In the genomic region with DNA sequence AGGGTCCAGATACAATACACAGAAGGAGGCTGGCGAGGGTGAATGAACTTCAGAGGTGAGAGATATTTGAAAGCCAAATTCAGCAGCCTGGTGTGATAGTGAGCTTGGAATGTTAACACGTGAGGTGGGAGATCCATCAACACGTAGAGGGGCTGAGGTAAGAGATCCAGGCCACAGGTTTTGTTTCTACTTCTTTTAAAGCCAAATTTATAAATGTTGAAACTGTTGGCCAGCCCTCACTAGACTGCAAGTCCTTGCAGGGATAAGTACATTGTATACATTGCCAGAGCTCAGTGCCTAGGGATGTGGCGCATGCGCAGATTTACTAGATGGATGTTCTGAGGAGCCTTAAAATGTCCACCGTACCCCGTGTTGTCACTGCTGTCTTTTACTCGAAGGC, we compare ENCODE assay signal across 26 mouse cellular contexts.
DNase-seq lines count a peak whose midpoint lies in the region; ATAC-seq and TF ChIP-seq lines count a peak whose summit lies in the region.
"Had no signal": no experiment of that assay in that cellular context is flagged by ENCODE, and none has a peak within 500 bp of the region (broad histone marks: within the 10 kb centered on the region; RNA-seq: fewer than 3 reads in every experiment).

No protein-coding gene starts in this region.

- no peak for DNase-seq in heart, embryonic 10.5 days (ENCODE audit: low spot score)
- DNase-seq in heart, adult 8-10 months (ENCODE audit: low spot score), result no peak
- no peak for DNase-seq in limb, embryonic 10.5 days (ENCODE audit: low spot score)
- DNase-seq: adrenal gland, adult 2 months; adrenal gland, postnatal 14 days; B cell, adult 2 months; cerebellum, adult 11-12 months; cerebellum, adult 8-10 months; cerebellum, postnatal 10 days; cerebellum, postnatal 36 days; embryo, embryonic 11 days; gastrocnemius, postnatal 25 days; kidney, adult 2 months had no signal

- no peaks in the 10 kb centered on the region for H3K36me3 ChIP-seq in heart, embryonic 12.5 days
- 0 out of 2 replicates have a peak, but pooled peaks cover 3% of the 10 kb centered on the region for H3K36me3 ChIP-seq in heart, embryonic 10.5 days
- H3K36me3 ChIP-seq in heart, embryonic 15.5 days, result no peaks in the 10 kb centered on the region
- no peaks in the 10 kb centered on the region for H3K36me3 ChIP-seq in limb, embryonic 13.5 days
- no peaks in the 10 kb centered on the region for H3K36me3 ChIP-seq in limb, embryonic 10.5 days
- no peaks in the 10 kb centered on the region for H3K36me3 ChIP-seq in small intestine, adult 2 months (ENCODE audit: control insufficient read depth, insufficient read depth, low read length)
- H3K36me3 ChIP-seq: embryonic facial prominence, embryonic 10.5 days; embryonic facial prominence, embryonic 13.5 days; forebrain, embryonic 12.5 days; forebrain, embryonic 15.5 days; hindbrain, embryonic 12.5 days; hindbrain, embryonic 15.5 days had no signal

- H3K27me3 ChIP-seq in heart, embryonic 12.5 days (replicated peaks), result no peaks in the 10 kb centered on the region
- no peaks in the 10 kb centered on the region for H3K27me3 ChIP-seq in heart, embryonic 10.5 days (ENCODE audit: insufficient read depth, poor library complexity, severe bottlenecking)
- H3K27me3 ChIP-seq in heart, embryonic 15.5 days, result no peaks in the 10 kb centered on the region
- H3K27me3 ChIP-seq in limb, embryonic 13.5 days, result no peaks in the 10 kb centered on the region
- no peaks in the 10 kb centered on the region for H3K27me3 ChIP-seq in limb, embryonic 10.5 days (ENCODE audit: low read depth, poor library complexity, severe bottlenecking)
- no peaks in the 10 kb centered on the region for H3K27me3 ChIP-seq in small intestine, adult 2 months (ENCODE audit: control insufficient read depth, insufficient read depth, low read length)
- H3K27me3 ChIP-seq: embryonic facial prominence, embryonic 13.5 days; forebrain, embryonic 15.5 days; hindbrain, embryonic 12.5 days; hindbrain, embryonic 15.5 days had no signal

- ATAC-seq in heart, embryonic 12.5 days (ENCODE audit: insufficient number of reproducible peaks, low FRiP score), result no peak
- ATAC-seq in heart, embryonic 15.5 days (replicated peaks; ENCODE audit: insufficient number of reproducible peaks, insufficient read depth, low FRiP score, low read depth), result no peak
- ATAC-seq in limb, embryonic 13.5 days (ENCODE audit: low FRiP score, low read depth), result no peak
- ATAC-seq: forebrain, embryonic 15.5 days; intestine, postnatal 0 days had no signal

- peak overlapping the region; percentile 37; the same call in 1 of the 2 replicates for H3K27ac ChIP-seq in heart, embryonic 12.5 days (ENCODE audit: poor library complexity, severe bottlenecking)
- H3K27ac ChIP-seq in heart, embryonic 10.5 days, result no peak overlapping the region
- peak overlapping the region; percentile 43 for H3K27ac ChIP-seq in heart, embryonic 15.5 days
- 0 out of 2 replicates have a peak overlapping the region, but pooled peaks have one; percentile 48 for H3K27ac ChIP-seq in limb, embryonic 13.5 days
- H3K27ac ChIP-seq in limb, embryonic 10.5 days, result no peak overlapping the region
- 0 out of 2 replicates have a peak overlapping the region, but pooled peaks have one; percentile 7 for H3K27ac ChIP-seq in small intestine, adult 2 months (ENCODE audit: insufficient read depth, low read depth, low read length)
- H3K27ac ChIP-seq: embryonic facial prominence, embryonic 10.5 days; embryonic facial prominence, embryonic 13.5 days; forebrain, embryonic 12.5 days; forebrain, embryonic 15.5 days; hindbrain, embryonic 12.5 days; hindbrain, embryonic 15.5 days had no signal

- WGBS in heart, embryonic 12.5 days, result 63% methylated on average over 8 of the region's 8 CpGs
- WGBS in heart, embryonic 10.5 days, result 71% methylated on average over 8 of the region's 8 CpGs
- 66% methylated on average over 8 of the region's 8 CpGs for WGBS in heart, embryonic 15.5 days
- WGBS in limb, embryonic 13.5 days, result 86% methylated on average over 8 of the region's 8 CpGs
- 86% methylated on average over 8 of the region's 8 CpGs for WGBS in limb, embryonic 10.5 days
- 90% methylated on average over 8 of the region's 8 CpGs for WGBS in small intestine, adult 2 months

- peaks cover 21% of the 10 kb centered on the region for H3K9me3 ChIP-seq in heart, embryonic 12.5 days (replicated peaks)
- no peaks in the 10 kb centered on the region for H3K9me3 ChIP-seq in heart, embryonic 10.5 days
- H3K9me3 ChIP-seq in heart, embryonic 15.5 days (replicated peaks), result no peaks in the 10 kb centered on the region
- H3K9me3 ChIP-seq in limb, embryonic 13.5 days, result peaks cover 13% of the 10 kb centered on the region; the same call in 1 of the 2 replicates
- no peaks in the 10 kb centered on the region for H3K9me3 ChIP-seq in limb, embryonic 10.5 days (replicated peaks)
- H3K9me3 ChIP-seq: embryonic facial prominence, embryonic 13.5 days; forebrain, embryonic 12.5 days; forebrain, embryonic 15.5 days; hindbrain, embryonic 12.5 days; hindbrain, embryonic 15.5 days had no signal

- no peak for TF ChIP-seq CTCF in small intestine, adult 2 months (IDR thresholded peaks at IDR 0.05; ENCODE audit: extremely low read depth, insufficient read length, insufficient replicate concordance, low read depth, low read length)

- TF ChIP-seq POLR2A in small intestine, adult 2 months (IDR thresholded peaks at IDR 0.05; ENCODE audit: low read depth, low read length), result no peak

- peaks cover 28% of the 10 kb centered on the region for H3K4me1 ChIP-seq in heart, embryonic 12.5 days (replicated peaks)
- peaks cover 27% of the 10 kb centered on the region for H3K4me1 ChIP-seq in heart, embryonic 10.5 days
- H3K4me1 ChIP-seq in heart, embryonic 15.5 days (replicated peaks), result peaks cover 30% of the 10 kb centered on the region
- peaks cover 30% of the 10 kb centered on the region for H3K4me1 ChIP-seq in limb, embryonic 13.5 days
- peaks cover 25% of the 10 kb centered on the region for H3K4me1 ChIP-seq in limb, embryonic 10.5 days
- H3K4me1 ChIP-seq in small intestine, adult 2 months (ENCODE audit: control insufficient read depth, insufficient read depth, insufficient read length, low read length), result peaks cover 4% of the 10 kb centered on the region
- H3K4me1 ChIP-seq: hindbrain, embryonic 12.5 days; hindbrain, embryonic 15.5 days had no signal

- H3K4me3 ChIP-seq in heart, embryonic 12.5 days, result no peak overlapping the region
- no peak overlapping the region for H3K4me3 ChIP-seq in heart, embryonic 10.5 days
- no peak overlapping the region for H3K4me3 ChIP-seq in heart, embryonic 15.5 days
- no peak overlapping the region for H3K4me3 ChIP-seq in limb, embryonic 13.5 days
- no peak overlapping the region for H3K4me3 ChIP-seq in limb, embryonic 10.5 days
- no peak overlapping the region for H3K4me3 ChIP-seq in small intestine, adult 2 months (ENCODE audit: low read depth, low read length)
- H3K4me3 ChIP-seq: embryonic facial prominence, embryonic 10.5 days; embryonic facial prominence, embryonic 13.5 days; erythroblast, embryonic 14.5 days; forebrain, embryonic 12.5 days; forebrain, embryonic 15.5 days; hindbrain, embryonic 12.5 days; hindbrain, embryonic 15.5 days had no signal

- H3K4me2 ChIP-seq in heart, embryonic 12.5 days, result no peak overlapping the region
- H3K4me2 ChIP-seq in heart, embryonic 15.5 days, result no peak overlapping the region
- no peak overlapping the region for H3K4me2 ChIP-seq in limb, embryonic 13.5 days (replicated peaks)
- H3K4me2 ChIP-seq: embryonic facial prominence, embryonic 13.5 days; forebrain, embryonic 12.5 days; forebrain, embryonic 15.5 days; heart, embryonic 11.5 days; hindbrain, embryonic 12.5 days; hindbrain, embryonic 15.5 days had no signal

- no peak overlapping the region for H3K9ac ChIP-seq in heart, embryonic 12.5 days
- H3K9ac ChIP-seq in heart, embryonic 15.5 days, result no peak overlapping the region
- H3K9ac ChIP-seq in limb, embryonic 13.5 days, result no peak overlapping the region
- H3K9ac ChIP-seq: embryonic facial prominence, embryonic 13.5 days; forebrain, embryonic 12.5 days; forebrain, embryonic 15.5 days; hindbrain, embryonic 12.5 days; hindbrain, embryonic 15.5 days had no signal

Comparison
In these comparisons a context has a peak if more than half of its experiments do, and no peak if none do; other contexts are left out.
1. H3K27ac ChIP-seq: peak in heart, embryonic 12.5 days (single experiment), heart, embryonic 15.5 days (single experiment), limb, embryonic 13.5 days (single experiment) and small intestine, adult 2 months (single experiment); none in heart, embryonic 10.5 days (single experiment) and limb, embryonic 10.5 days (single experiment).